Mouse (Mus musculus): Measurements from ENCODE around the gene Usp47. TPM values are rescaled to one million over a fixed set of nuclear protein-coding genes. Genes with fewer than 3 reads are reported as not detected.
A peak's percentile ranks its signal among the peaks of the same experiment; 100 is the strongest.

Gene Usp47
- total and polyA plus RNA-seq, 3 experiments, result 6.4 to 95.9 (median 88.4) TPM

DNA sequence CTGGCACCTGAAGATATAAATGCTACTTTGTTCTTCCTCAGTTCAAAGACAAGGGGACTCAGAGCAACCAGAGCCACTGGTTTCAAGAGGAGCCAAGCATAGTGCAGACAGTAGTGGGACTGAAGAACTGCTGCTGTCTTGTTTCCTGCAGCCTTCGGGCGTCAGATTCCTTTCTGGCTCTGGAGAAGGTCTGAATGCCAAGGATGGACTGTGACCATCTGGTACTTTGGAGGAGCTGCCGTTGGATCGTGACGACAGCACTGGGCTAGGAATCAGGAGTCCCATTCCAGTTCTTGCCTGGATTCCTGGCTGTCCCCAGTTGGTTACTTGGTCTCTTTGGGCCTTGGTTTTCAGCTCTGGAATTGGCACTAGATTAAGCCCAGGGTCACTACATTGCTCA lies 11.2 kb upstream of the Usp47 start:
- ATAC-seq (ENCODE audit: extremely low read depth, insufficient number of reproducible peaks, low FRiP score, poor library complexity, severe bottlenecking) (no peak), DNase-seq (ENCODE audit: low spot score) (no peak)
- Histone ChIP-seq H3K9me3 (replicated peaks) (no peaks in the 10 kb centered on the region), H3K4me3 (ENCODE audit: low read depth, low read length) (no peak overlapping the region), H3K27me3 (ENCODE audit: insufficient read depth, low read length) (peaks cover 14% of the 10 kb centered on the region), H3K36me3 (replicated peaks) (no peaks in the 10 kb centered on the region), H3K4me1 (ENCODE audit: insufficient read depth, low read depth, low read length) (no peaks in the 10 kb centered on the region)
- TF ChIP-seq GATA2 (IDR thresholded peaks at IDR 0.05; ENCODE audit: borderline replicate concordance, low read depth, low read length) (no peak), GATA1 (IDR thresholded peaks at IDR 0.05; ENCODE audit: borderline replicate concordance, low read length) (no peak), POLR2AphosphoS5 (IDR thresholded peaks at IDR 0.05; ENCODE audit: insufficient replicate concordance, low read depth, low read length) (no peak), CTCF (IDR thresholded peaks at IDR 0.05; ENCODE audit: low read depth, low read length) (no peak), TAL1 (conservative IDR thresholded peaks at IDR 0.05; ENCODE audit: low read depth, low read length) (no peak)

DNA sequence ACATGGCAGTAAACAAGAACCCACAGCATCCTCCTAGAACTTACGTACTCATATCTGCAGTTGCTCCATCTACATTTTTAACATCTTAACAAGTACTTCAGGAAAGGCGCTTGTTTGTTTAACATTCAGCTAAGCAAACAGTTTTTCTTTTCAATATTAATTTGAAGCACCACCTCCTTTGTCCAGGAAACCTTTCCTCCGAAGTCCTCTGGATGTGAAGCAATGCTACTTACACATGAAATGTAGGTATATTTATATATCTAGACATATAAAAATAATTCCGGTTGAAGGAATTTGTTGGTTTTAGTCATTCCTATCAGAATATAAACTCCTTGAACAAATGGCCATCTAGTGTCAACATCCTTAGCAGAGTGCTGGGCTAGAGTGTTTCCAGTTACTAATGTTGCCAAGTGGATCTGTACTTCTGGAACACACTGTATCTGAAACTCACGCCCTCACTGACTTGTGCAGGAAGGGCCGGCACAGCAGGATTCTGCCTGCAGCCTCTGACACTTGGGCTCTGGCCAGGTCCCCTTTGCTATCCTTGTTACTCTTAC lies 10.6 kb upstream of the Usp47 start:
- no peaks in the 10 kb centered on the region for H3K9me3 ChIP-seq (replicated peaks)
- no peak overlapping the region for H3K4me3 ChIP-seq (ENCODE audit: low read depth, low read length)
- ATAC-seq (ENCODE audit: extremely low read depth, insufficient number of reproducible peaks, low FRiP score, poor library complexity, severe bottlenecking), result no peak
- peaks cover 14% of the 10 kb centered on the region for H3K27me3 ChIP-seq (ENCODE audit: insufficient read depth, low read length)
- H3K4me1 ChIP-seq (ENCODE audit: insufficient read depth, low read depth, low read length), result no peaks in the 10 kb centered on the region
- H3K36me3 ChIP-seq (replicated peaks), result no peaks in the 10 kb centered on the region
- no peak for DNase-seq (ENCODE audit: low spot score)
- TF ChIP-seq POLR2AphosphoS5 (IDR thresholded peaks at IDR 0.05; ENCODE audit: insufficient replicate concordance, low read depth, low read length), result no peak
- TF ChIP-seq CTCF (IDR thresholded peaks at IDR 0.05; ENCODE audit: low read depth, low read length), result no peak
- TF ChIP-seq TAL1 (conservative IDR thresholded peaks at IDR 0.05; ENCODE audit: low read depth, low read length), result no peak
- no peak for TF ChIP-seq GATA2 (IDR thresholded peaks at IDR 0.05; ENCODE audit: borderline replicate concordance, low read depth, low read length)
- no peak for TF ChIP-seq GATA1 (IDR thresholded peaks at IDR 0.05; ENCODE audit: borderline replicate concordance, low read length)

DNA sequence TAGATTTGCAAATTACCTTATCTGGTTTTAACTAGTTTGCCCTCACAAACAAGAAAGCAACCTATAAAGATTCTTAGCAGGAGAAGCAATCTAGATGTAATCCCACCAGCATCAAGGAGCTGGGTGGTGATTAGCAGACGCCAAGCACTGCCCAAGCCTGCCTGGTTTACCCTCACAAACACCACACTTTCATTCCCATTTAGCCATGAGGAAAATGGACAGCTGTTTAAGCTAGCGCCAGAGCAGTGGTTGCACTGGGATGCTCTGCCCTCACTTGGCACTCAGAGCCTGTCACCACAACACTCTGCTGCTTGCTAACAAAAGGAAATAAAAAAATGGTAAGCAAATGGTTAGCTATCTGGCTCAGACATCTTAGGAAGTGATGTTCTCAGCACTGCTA lies 9.2 kb upstream of the Usp47 start:
- no peak overlapping the region for H3K4me3 ChIP-seq (ENCODE audit: low read depth, low read length)
- no peaks in the 10 kb centered on the region for H3K4me1 ChIP-seq (ENCODE audit: insufficient read depth, low read depth, low read length)
- DNase-seq (ENCODE audit: low spot score), result no peak
- peaks cover 14% of the 10 kb centered on the region for H3K27me3 ChIP-seq (ENCODE audit: insufficient read depth, low read length)
- TF ChIP-seq CTCF (IDR thresholded peaks at IDR 0.05; ENCODE audit: low read depth, low read length), result no peak
- no peak for TF ChIP-seq TAL1 (conservative IDR thresholded peaks at IDR 0.05; ENCODE audit: low read depth, low read length)
- no peak for TF ChIP-seq POLR2AphosphoS5 (IDR thresholded peaks at IDR 0.05; ENCODE audit: insufficient replicate concordance, low read depth, low read length)
- TF ChIP-seq GATA2 (IDR thresholded peaks at IDR 0.05; ENCODE audit: borderline replicate concordance, low read depth, low read length), result no peak
- no peak for TF ChIP-seq GATA1 (IDR thresholded peaks at IDR 0.05; ENCODE audit: borderline replicate concordance, low read length)
- H3K9me3 ChIP-seq (replicated peaks), result no peaks in the 10 kb centered on the region
- H3K36me3 ChIP-seq (replicated peaks), result no peaks in the 10 kb centered on the region
- ATAC-seq (ENCODE audit: extremely low read depth, insufficient number of reproducible peaks, low FRiP score, poor library complexity, severe bottlenecking), result no peak

DNA sequence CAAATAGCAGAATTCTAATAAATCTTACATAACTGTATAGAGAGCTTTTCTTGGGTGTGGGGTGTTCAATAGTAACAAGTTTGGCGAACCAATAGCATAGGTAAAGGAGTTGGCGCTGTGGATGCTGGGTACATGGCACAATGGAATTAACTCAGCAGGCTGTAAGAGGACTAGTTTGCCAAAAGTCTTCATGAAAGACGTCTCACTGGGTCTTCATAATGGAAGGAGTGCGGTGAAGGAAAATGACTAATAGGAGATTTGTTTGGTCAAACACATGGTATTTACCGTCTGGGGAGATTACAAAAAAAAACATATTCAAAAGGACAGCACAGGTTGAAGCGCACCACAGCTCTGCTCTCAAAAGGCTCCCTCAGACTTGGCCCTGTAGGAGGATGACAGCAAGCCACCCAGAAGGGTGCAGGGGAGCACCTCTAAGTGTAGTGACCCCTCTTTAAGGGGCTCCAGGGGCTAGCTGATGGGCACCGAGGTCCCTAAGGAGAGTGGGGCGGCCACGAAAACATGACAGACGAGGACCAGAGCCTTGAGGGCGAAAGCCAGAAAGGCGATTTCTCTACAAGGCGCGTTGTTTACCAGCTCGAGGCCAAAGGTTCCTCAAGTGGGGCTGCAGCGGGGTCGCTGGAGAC lies 676 bp upstream of the Usp47 start:
- H3K4me3 ChIP-seq (ENCODE audit: low read depth, low read length), result peak overlapping the region; percentile 89
- peaks cover 27% of the 10 kb centered on the region for H3K4me1 ChIP-seq (ENCODE audit: insufficient read depth, low read depth, low read length)
- DNase-seq (ENCODE audit: low spot score) (no peak), ATAC-seq (ENCODE audit: extremely low read depth, insufficient number of reproducible peaks, low FRiP score, poor library complexity, severe bottlenecking) (no peak)
- no peaks in the 10 kb centered on the region; the same call in 1 of the 2 replicates for H3K27me3 ChIP-seq (ENCODE audit: insufficient read depth, low read length)
- TF ChIP-seq TAL1 (conservative IDR thresholded peaks at IDR 0.05; ENCODE audit: low read depth, low read length), result no peak
- no peak for TF ChIP-seq POLR2AphosphoS5 (IDR thresholded peaks at IDR 0.05; ENCODE audit: insufficient replicate concordance, low read depth, low read length)
- no peaks in the 10 kb centered on the region for H3K36me3 ChIP-seq (replicated peaks)
- H3K9me3 ChIP-seq (replicated peaks), result no peaks in the 10 kb centered on the region

DNA sequence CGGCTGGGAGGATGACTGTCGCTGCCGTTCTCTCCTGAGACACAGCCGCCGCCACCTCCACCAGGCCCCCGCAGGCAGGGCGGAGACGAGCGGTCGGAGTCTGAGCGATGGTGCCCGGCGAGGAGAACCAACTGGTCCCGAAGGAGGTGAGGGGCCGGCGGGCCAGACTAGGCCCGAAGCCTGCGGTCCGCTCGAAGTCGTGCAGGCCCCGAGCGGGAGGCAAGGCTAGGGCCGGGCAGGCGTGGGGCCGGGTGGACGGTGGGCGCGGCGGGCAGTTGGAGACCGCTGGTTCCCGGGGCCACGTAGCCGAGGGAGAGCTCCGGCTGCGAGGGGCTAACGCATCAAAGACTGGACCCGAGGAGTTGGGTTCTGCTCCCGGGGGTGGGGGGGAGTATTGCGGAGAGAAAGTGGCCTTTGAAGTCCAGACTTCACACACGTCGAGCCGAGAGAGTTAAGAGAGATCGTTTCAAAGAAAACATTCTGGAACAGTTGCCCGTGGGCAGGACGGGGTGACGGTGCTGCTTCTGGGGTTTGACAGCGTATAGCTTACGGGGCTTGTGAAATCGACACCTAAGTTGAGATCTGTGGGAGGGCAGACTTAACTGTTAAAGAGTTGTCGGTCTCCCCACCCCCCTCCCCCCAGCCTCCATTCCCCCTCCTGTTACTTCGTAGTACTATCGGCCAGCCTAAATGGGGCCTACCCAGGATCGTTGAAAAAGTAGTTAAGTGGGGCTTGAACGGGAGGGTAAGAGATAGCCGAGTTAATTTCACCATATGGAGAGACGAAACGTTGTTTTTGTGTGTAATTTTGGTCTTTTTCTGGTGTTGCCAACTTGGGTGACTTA lies 519 bp downstream of the Usp47 start:
- no peaks in the 10 kb centered on the region; the same call in 1 of the 2 replicates for H3K27me3 ChIP-seq (ENCODE audit: insufficient read depth, low read length)
- DNase-seq (ENCODE audit: low spot score), result peak; percentile 61
- H3K4me1 ChIP-seq (ENCODE audit: insufficient read depth, low read depth, low read length), result peaks cover 32% of the 10 kb centered on the region
- TF ChIP-seq GATA1 (IDR thresholded peaks at IDR 0.05; ENCODE audit: borderline replicate concordance, low read length), result no peak
- TF ChIP-seq TAL1 (conservative IDR thresholded peaks at IDR 0.05; ENCODE audit: low read depth, low read length), result no peak
- TF ChIP-seq POLR2AphosphoS5 (IDR thresholded peaks at IDR 0.05; ENCODE audit: insufficient replicate concordance, low read depth, low read length), result no peak
- TF ChIP-seq GATA2 (IDR thresholded peaks at IDR 0.05; ENCODE audit: borderline replicate concordance, low read depth, low read length), result no peak
- no peak for TF ChIP-seq CTCF (IDR thresholded peaks at IDR 0.05; ENCODE audit: low read depth, low read length)
- no peaks in the 10 kb centered on the region for H3K9me3 ChIP-seq (replicated peaks)
- H3K36me3 ChIP-seq (replicated peaks), result peaks cover 4% of the 10 kb centered on the region
- peak; percentile 46 for ATAC-seq (ENCODE audit: extremely low read depth, insufficient number of reproducible peaks, low FRiP score, poor library complexity, severe bottlenecking)
- H3K4me3 ChIP-seq (ENCODE audit: low read depth, low read length), result peak overlapping the region; percentile 89

DNA sequence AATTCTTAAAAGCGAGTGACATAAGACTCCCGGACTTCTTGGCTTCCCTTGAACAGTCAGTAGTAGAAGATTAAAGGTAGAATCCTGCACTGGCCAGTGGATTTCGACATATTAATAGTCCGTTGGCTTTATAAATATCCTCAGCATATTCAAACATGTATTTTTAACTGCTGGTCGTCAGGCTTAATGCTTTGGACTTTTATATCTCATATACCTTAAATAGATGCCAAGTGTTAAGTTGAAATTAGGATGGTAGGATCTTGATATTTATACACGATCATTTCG lies 1.1 kb downstream of the Usp47 start:
- TF ChIP-seq TAL1 (conservative IDR thresholded peaks at IDR 0.05; ENCODE audit: low read depth, low read length), result no peak
- Histone ChIP-seq H3K36me3 (replicated peaks) (peaks cover 6% of the 10 kb centered on the region), H3K4me1 (ENCODE audit: insufficient read depth, low read depth, low read length) (peaks cover 34% of the 10 kb centered on the region), H3K9me3 (replicated peaks) (no peaks in the 10 kb centered on the region), H3K27me3 (ENCODE audit: insufficient read depth, low read length) (no peaks in the 10 kb centered on the region), H3K4me3 (ENCODE audit: low read depth, low read length) (peak overlapping the region; percentile 89)
- ATAC-seq (ENCODE audit: extremely low read depth, insufficient number of reproducible peaks, low FRiP score, poor library complexity, severe bottlenecking), result no peak
- no peak for DNase-seq (ENCODE audit: low spot score)

All from G1E (cell line).